Mouse (Mus musculus): ENCODE measurements around the gene H2al2a. TPM values are rescaled to one million over a fixed set of nuclear protein-coding genes. Genes with fewer than 3 reads are reported as not detected.
"Not testable (repeated sequence)": the region's sequence is repeated elsewhere in the genome, so short reads cannot be mapped to it uniquely, and the experiment has no call there.

H2al2a gene
- total RNA-seq, 2 experiments from 2014 or later = not detected

- not testable (repeated sequence) for DNase-seq (ENCODE audit: low spot score in 2 of 2)
Measured at GRCm38 (mm10) chr2:17977645-17978044, 19.1 kb downstream of the H2al2a start.

GRCm38 (mm10) chr2:17975601-17976327 lies 21.0 kb downstream of the H2al2a start:
- no peak for DNase-seq (ENCODE audit: low spot score in 2 of 2)

GRCm38 (mm10) chr2:17973868-17974440 lies 22.8 kb downstream of the H2al2a start:
- DNase-seq (ENCODE audit: low spot score in 2 of 2) = no peak

GRCm38 (mm10) chr2:17973246-17973645 lies 23.5 kb downstream of the H2al2a start:
- DNase-seq (ENCODE audit: low spot score in 2 of 2) = no peak

- no peak for DNase-seq (ENCODE audit: low spot score in 2 of 2)
Measured at GRCm38 (mm10) chr2:17972843-17973242, 23.9 kb downstream of the H2al2a start.

- DNase-seq (ENCODE audit: low spot score in 2 of 2) = no peak
Measured at GRCm38 (mm10) chr2:17971407-17971806, 25.4 kb downstream of the H2al2a start.

GRCm38 (mm10) chr2:17970662-17971061 lies 26.1 kb downstream of the H2al2a start:
- no peak for DNase-seq (ENCODE audit: low spot score in 2 of 2)

GRCm38 (mm10) chr2:17970187-17970586 lies 26.6 kb downstream of the H2al2a start:
- DNase-seq (ENCODE audit: low spot score in 2 of 2) = no peak

GRCm38 (mm10) chr2:17968571-17968970 lies 28.2 kb downstream of the H2al2a start:
- DNase-seq (ENCODE audit: low spot score in 2 of 2) = no peak

GRCm38 (mm10) chr2:17968037-17968436 lies 28.7 kb downstream of the H2al2a start:
- DNase-seq (ENCODE audit: low spot score in 2 of 2) = not testable (repeated sequence)

GRCm38 (mm10) chr2:17959501-17959900 lies 37.3 kb downstream of the H2al2a start:
- no peak for DNase-seq (ENCODE audit: low spot score in 2 of 2)

GRCm38 (mm10) chr2:17946875-17947274 lies 49.9 kb downstream of the H2al2a start:
- no peak for DNase-seq (ENCODE audit: low spot score in 2 of 2)

Other genes starting within 250 kb of the H2al2a start
- gene A930004D18Rik, start 40.8 kb upstream of the H2al2a start, total RNA-seq (2021) = 1 to 10 TPM; 2.9 to 5.6 TPM
- 1 to 10 TPM; 7.4 to 8.7 TPM for gene Skida1, start 52.1 kb upstream of the H2al2a start, total RNA-seq (2021)
- 10 to 100 TPM; 51.5 to 55.7 TPM for gene Mllt10, start 58.3 kb upstream of the H2al2a start, total RNA-seq (2021)

Measured in left cerebral cortex, adult 18-20 months (tissue).